Mouse (Mus musculus) heart, embryonic 11.5 days (tissue): ENCODE data around the gene Hdac7. TPM values are rescaled to one million over a fixed set of nuclear protein-coding genes. Genes with fewer than 3 reads are reported as not detected.

Source experiments
- ATAC-seq: fragments of 200-750 bp; cut with Nextera tagmentation; replicated peaks from 2 replicates; pipeline ENCODE4 v1.8.0; 2017; ENCODE audit warnings: moderate library complexity; ENCODE audit not compliant: insufficient number of reproducible peaks, low FRiP score, low TSS enrichment
- H3K27ac ChIP-seq: fragments of 300-500 bp; sonication (generic); 2 replicates; pipeline ENCODE4 v1.5.1; 2014; ENCODE audit warnings: mild to moderate bottlenecking, low read depth, low read length
- H3K27me3 ChIP-seq: fragments of 300-500 bp; sonication (generic); 2 replicates; pipeline ENCODE4 v1.6.1; 2014; ENCODE audit warnings: mild to moderate bottlenecking, low read length, mixed read lengths; ENCODE audit not compliant: control insufficient read depth, insufficient read depth
- H3K36me3 ChIP-seq: fragments of 300-500 bp; sonication (generic); 2 replicates; pipeline ENCODE4 v1.6.1; 2014; ENCODE audit warnings: mild to moderate bottlenecking, low read length, moderate library complexity, mixed read lengths; ENCODE audit not compliant: control insufficient read depth, insufficient read depth
- H3K4me1 ChIP-seq: fragments of 300-500 bp; sonication (generic); 2 replicates; pipeline ENCODE4 v1.6.1; 2014; ENCODE audit warnings: low read length; ENCODE audit not compliant: control insufficient read depth, insufficient read depth
- H3K4me2 ChIP-seq: fragments of 300-500 bp; sonication (generic); 2 replicates; pipeline ENCODE4 v1.6.1; 2014; ENCODE audit warnings: mild to moderate bottlenecking, moderate library complexity
- H3K4me3 ChIP-seq: fragments of 300-500 bp; sonication (generic); 2 replicates; pipeline ENCODE4 v1.5.1; 2014; ENCODE audit warnings: low read depth, low read length
- H3K9ac ChIP-seq: fragments of 300-500 bp; sonication (generic); 2 replicates; pipeline ENCODE4 v1.6.1; 2014; ENCODE audit warnings: mild to moderate bottlenecking, low read depth, low read length, moderate library complexity
- H3K9me3 ChIP-seq: fragments of 300-500 bp; sonication (generic); replicated peaks from 2 replicates; pipeline ENCODE4 v1.6.1; 2016; ENCODE audit warnings: low read length; ENCODE audit not compliant: control insufficient read depth
- WGBS: fragments of 180-500 bp; shearing (Covaris S2); extraction: QIAGEN DNeasy Blood & Tissue Kit; methylation state at CpG from one replicate; pipeline ENCODE4 v1.1.7; 2014; ENCODE audit not compliant: insufficient replicate concordance; 5-methylcytosine and 5-hydroxymethylcytosine counted together
- polyA plus RNA-seq: library from polyadenylated mRNA; unstranded; fragments of >200 nt; fragmentation: Nextera tagmentation; extraction: Ambion mirVana; gene quantifications from 2 replicates; pipeline ENCODE4 v1.2.1, GENCODE M21; 2014

Gene Hdac7
- polyA plus RNA-seq, 1 experiment from 2014 or later = 24.6 TPM

DNA sequence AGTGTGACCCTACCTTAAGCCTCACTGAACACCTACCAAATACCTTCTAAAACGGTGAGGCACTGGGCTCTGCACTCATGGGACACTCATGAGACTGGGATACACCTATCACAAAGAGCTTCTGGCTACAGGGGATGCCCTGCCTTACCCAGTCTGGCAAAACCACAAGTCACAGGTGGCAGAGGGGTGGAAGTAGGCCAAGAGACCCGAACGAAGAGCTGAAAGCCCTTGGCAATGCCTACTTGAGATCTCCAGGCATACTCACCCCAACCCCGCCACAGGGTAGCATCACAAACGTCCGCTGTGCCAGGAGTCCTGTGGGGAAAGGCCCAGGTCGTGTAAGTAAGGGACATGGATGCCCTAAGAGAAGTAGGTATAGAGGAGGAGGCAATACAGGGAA is 42.5 kb downstream of the Hdac7 start:
- no peak for ATAC-seq
- Histone ChIP-seq H3K4me2 (no peak overlapping the region), H3K4me3 (no peak overlapping the region), H3K9ac (no peak overlapping the region), H3K4me1 (peaks cover 7% of the 10 kb centered on the region; the same call in 1 of the 2 replicates), H3K36me3 (peaks cover 19% of the 10 kb centered on the region), H3K27me3 (no peaks in the 10 kb centered on the region), H3K27ac (no peak overlapping the region), H3K9me3 (no peaks in the 10 kb centered on the region)
- WGBS = 73% methylated on average over 7 of the region's 7 CpGs

DNA sequence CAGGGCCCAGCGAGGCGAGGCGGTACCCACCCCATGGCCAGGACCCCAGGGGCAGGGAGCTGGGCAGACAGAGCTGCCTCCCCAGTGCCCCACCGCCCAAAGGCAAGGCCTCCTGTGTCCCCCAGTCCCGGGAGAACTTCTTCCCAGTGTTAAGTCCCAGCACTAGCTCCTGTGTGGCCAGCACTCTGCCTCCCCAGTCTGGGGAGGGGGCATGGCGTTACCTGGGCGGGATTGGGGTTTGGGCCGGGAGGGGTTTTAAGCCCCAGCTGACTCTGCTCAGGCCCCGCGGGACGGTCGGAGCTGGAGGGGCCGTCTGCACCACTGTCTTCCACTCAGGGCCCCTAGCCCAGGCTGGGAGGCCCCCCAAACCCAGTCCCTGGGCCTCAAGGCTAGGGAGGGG is 43.4 kb downstream of the Hdac7 start:
- Histone ChIP-seq H3K36me3 (peaks cover 26% of the 10 kb centered on the region), H3K27ac (no peak overlapping the region), H3K4me3 (no peak overlapping the region), H3K9me3 (no peaks in the 10 kb centered on the region), H3K4me1 (peaks cover 7% of the 10 kb centered on the region; the same call in 1 of the 2 replicates), H3K4me2 (no peak overlapping the region), H3K27me3 (no peaks in the 10 kb centered on the region), H3K9ac (no peak overlapping the region)
- WGBS = 88% methylated on average over 13 of the region's 13 CpGs
- no peak for ATAC-seq

DNA sequence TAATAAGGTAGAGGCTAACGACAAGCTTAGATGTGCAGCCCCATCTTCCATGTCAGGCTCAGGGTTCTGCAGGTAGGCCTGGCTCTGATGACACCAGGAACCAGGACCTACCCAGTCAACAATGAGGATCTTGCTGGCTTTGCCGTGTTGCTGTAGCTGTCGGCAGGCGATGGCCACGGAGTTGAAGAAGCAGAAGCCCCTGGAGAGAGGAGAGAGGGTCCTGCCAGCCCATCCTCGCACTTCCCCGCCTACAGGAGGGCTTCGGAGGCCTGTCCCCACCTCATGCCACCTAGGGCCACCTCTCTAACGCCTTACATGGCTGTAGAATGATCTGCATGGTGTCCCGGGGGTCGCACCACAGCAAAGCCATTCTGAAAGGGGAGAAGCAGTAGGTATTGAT is 44.9 kb downstream of the Hdac7 start:
- Histone ChIP-seq H3K27ac (no peak overlapping the region), H3K4me2 (no peak overlapping the region), H3K36me3 (peaks cover 31% of the 10 kb centered on the region), H3K4me1 (peaks cover 7% of the 10 kb centered on the region; the same call in 1 of the 2 replicates), H3K9ac (no peak overlapping the region), H3K27me3 (no peaks in the 10 kb centered on the region), H3K9me3 (no peaks in the 10 kb centered on the region), H3K4me3 (no peak overlapping the region)
- 85% methylated on average over 11 of the region's 11 CpGs for WGBS
- no peak for ATAC-seq

GRCm38 (mm10) chr15:97798134-97798533 is 46.2 kb downstream of the Hdac7 start:
- peak; percentile 46 for ATAC-seq
- H3K27me3 ChIP-seq = no peaks in the 10 kb centered on the region
- WGBS = 45% methylated on average over 17 of the region's 17 CpGs

DNA sequence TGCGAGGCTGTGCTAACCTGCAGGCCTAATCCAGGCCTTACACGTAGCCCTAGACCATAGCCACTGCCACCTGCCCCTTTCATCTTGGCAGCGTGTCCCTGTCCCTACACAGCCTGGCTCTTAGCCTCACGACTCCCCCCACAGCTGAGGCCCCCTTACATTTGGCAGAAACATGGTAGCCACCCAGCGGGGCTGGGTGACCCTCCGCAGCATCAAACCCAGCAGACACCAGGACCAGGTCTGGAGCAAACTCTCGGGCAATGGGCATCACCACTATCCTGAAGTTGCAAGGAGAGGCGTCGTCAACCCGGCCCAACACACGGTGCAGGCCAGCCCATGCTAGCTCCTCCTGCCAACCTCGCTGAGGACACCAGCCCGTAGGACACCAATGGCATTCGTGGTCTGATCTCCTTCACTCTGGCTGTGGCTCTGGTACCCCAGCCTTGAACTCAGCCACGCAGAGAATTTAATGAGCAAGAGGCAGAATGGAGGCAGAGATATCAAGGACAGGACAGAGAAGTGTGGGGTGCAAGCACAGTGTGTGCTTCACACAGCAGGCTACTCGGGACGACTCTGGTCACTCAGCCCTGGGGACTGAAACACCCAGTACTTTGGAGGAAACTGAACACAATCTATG is 47.5 kb downstream of the Hdac7 start:
- Histone ChIP-seq H3K9me3 (no peaks in the 10 kb centered on the region), H3K4me1 (peaks cover 7% of the 10 kb centered on the region; the same call in 1 of the 2 replicates), H3K27ac (no peak overlapping the region), H3K4me2 (no peak overlapping the region), H3K9ac (no peak overlapping the region), H3K36me3 (peaks cover 40% of the 10 kb centered on the region), H3K27me3 (no peaks in the 10 kb centered on the region), H3K4me3 (no peak overlapping the region)
- WGBS = 89% methylated on average over 17 of the region's 17 CpGs
- ATAC-seq = no peak

More at GRCm38 (mm10) chr15:97798134-97798533, 46.2 kb downstream of the Hdac7 start:
- no peak overlapping the region for H3K9ac ChIP-seq
- no peak overlapping the region for H3K4me2 ChIP-seq
- H3K36me3 ChIP-seq = peaks cover 36% of the 10 kb centered on the region
- H3K27ac ChIP-seq = no peak overlapping the region
- no peak overlapping the region for H3K4me3 ChIP-seq
- no peaks in the 10 kb centered on the region for H3K9me3 ChIP-seq
- peaks cover 7% of the 10 kb centered on the region; the same call in 1 of the 2 replicates for H3K4me1 ChIP-seq

GRCm38 (mm10) chr15:97795559-97796235 is 48.6 kb downstream of the Hdac7 start:
- ATAC-seq = no peak
- peaks cover 7% of the 10 kb centered on the region; the same call in 1 of the 2 replicates for H3K4me1 ChIP-seq
- H3K27ac ChIP-seq = no peak overlapping the region
- 90% methylated on average over 10 of the region's 10 CpGs for WGBS
- H3K9ac ChIP-seq = no peak overlapping the region
- H3K9me3 ChIP-seq = no peaks in the 10 kb centered on the region
- H3K4me2 ChIP-seq = no peak overlapping the region
- peaks cover 35% of the 10 kb centered on the region for H3K36me3 ChIP-seq
- no peaks in the 10 kb centered on the region for H3K27me3 ChIP-seq
- no peak overlapping the region for H3K4me3 ChIP-seq

GRCm38 (mm10) chr15:97794268-97794667 is 50.0 kb downstream of the Hdac7 start:
- H3K27me3 ChIP-seq = no peaks in the 10 kb centered on the region
- peaks cover 33% of the 10 kb centered on the region for H3K36me3 ChIP-seq
- no peak overlapping the region for H3K4me3 ChIP-seq
- no peak for ATAC-seq
- H3K4me2 ChIP-seq = no peak overlapping the region
- peaks cover 7% of the 10 kb centered on the region; the same call in 1 of the 2 replicates for H3K4me1 ChIP-seq
- no peak overlapping the region for H3K27ac ChIP-seq
- 70% methylated on average over 5 of the region's 5 CpGs for WGBS
- H3K9me3 ChIP-seq = no peaks in the 10 kb centered on the region
- no peak overlapping the region for H3K9ac ChIP-seq

GRCm38 (mm10) chr15:97793386-97794153 is 50.7 kb downstream of the Hdac7 start:
- 86% methylated on average over 18 of the region's 18 CpGs for WGBS
- H3K9me3 ChIP-seq = no peaks in the 10 kb centered on the region
- ATAC-seq = no peak
- H3K36me3 ChIP-seq = peaks cover 31% of the 10 kb centered on the region
- H3K27me3 ChIP-seq = no peaks in the 10 kb centered on the region
- no peak overlapping the region for H3K9ac ChIP-seq
- peaks cover 10% of the 10 kb centered on the region; the same call in 1 of the 2 replicates for H3K4me1 ChIP-seq
- H3K4me2 ChIP-seq = no peak overlapping the region
- no peak overlapping the region for H3K27ac ChIP-seq
- H3K4me3 ChIP-seq = no peak overlapping the region
